Mouse (Mus musculus) bone marrow macrophage, adult 2 months (primary cell): ENCODE measurements around the gene Ttyh2. TPM values are rescaled to one million over a fixed set of nuclear protein-coding genes. Genes with fewer than 3 reads are reported as not detected.

Experiments
- H3K27ac ChIP-seq: 2 replicates; pipeline ENCODE4 v1.5.1; 2012; ENCODE audit warnings: low read depth, low read length; ENCODE audit not compliant: insufficient read depth
- H3K4me1 ChIP-seq: 2 replicates; pipeline ENCODE4 v1.6.1; 2012; ENCODE audit warnings: low read length; ENCODE audit not compliant: control insufficient read depth, insufficient read depth
- H3K4me3 ChIP-seq: 2 replicates; pipeline ENCODE4 v1.5.1; 2012; ENCODE audit warnings: mild to moderate bottlenecking, low read length, moderate library complexity; ENCODE audit not compliant: insufficient read depth
- CTCF ChIP-seq: IDR thresholded peaks from 2 replicates; pipeline ENCODE4 v1.5.1; 2012; ENCODE audit warnings: low read depth, mild to moderate bottlenecking, low read length, moderate library complexity
- POLR2A ChIP-seq: IDR thresholded peaks from 2 replicates; pipeline ENCODE4 v1.6.1; 2012; ENCODE audit warnings: mild to moderate bottlenecking, low read depth, low read length, borderline replicate concordance
- polyA plus RNA-seq: library from polyadenylated mRNA; stranded (reverse); fragments of >200 nt; gene quantifications from 2 replicates; pipeline ENCODE4 v1.2.4, GENCODE M21; 2012; ENCODE audit not compliant: missing spikeins, insufficient read depth, insufficient read length

Gene Ttyh2
- polyA plus RNA-seq, 1 experiment: 37.5 TPM

- Histone ChIP-seq H3K4me3 (no peak overlapping the region), H3K4me1 (no peaks in the 10 kb centered on the region), H3K27ac (no peak overlapping the region)
- no peak for TF ChIP-seq POLR2A
- no peak for TF ChIP-seq CTCF
Measured at GRCm38 (mm10) chr11:114702311-114702995, 27.2 kb downstream of the Ttyh2 start.

- H3K27ac ChIP-seq: no peak overlapping the region
- TF ChIP-seq POLR2A: no peak
- no peak overlapping the region for H3K4me3 ChIP-seq
- H3K4me1 ChIP-seq: no peaks in the 10 kb centered on the region
Measured at GRCm38 (mm10) chr11:114702996-114703361, 27.7 kb downstream of the Ttyh2 start.

- Histone ChIP-seq H3K4me3 (no peak overlapping the region), H3K4me1 (no peaks in the 10 kb centered on the region), H3K27ac (no peak overlapping the region)
- TF ChIP-seq CTCF (no peak), POLR2A (no peak)
Measured at GRCm38 (mm10) chr11:114704071-114704913, 29.1 kb downstream of the Ttyh2 start.

- Histone ChIP-seq H3K27ac (no peak overlapping the region), H3K4me3 (no peak overlapping the region), H3K4me1 (no peaks in the 10 kb centered on the region)
- TF ChIP-seq CTCF (no peak), POLR2A (no peak)
Measured at GRCm38 (mm10) chr11:114706358-114706757, 31.1 kb downstream of the Ttyh2 start.

- H3K4me1 ChIP-seq: no peaks in the 10 kb centered on the region
- TF ChIP-seq POLR2A (no peak), CTCF (no peak)
- H3K4me3 ChIP-seq: no peak overlapping the region
- no peak overlapping the region for H3K27ac ChIP-seq
Measured at GRCm38 (mm10) chr11:114711393-114711792, 36.2 kb downstream of the Ttyh2 start.

- Histone ChIP-seq H3K27ac (no peak overlapping the region), H3K4me1 (no peaks in the 10 kb centered on the region), H3K4me3 (no peak overlapping the region)
- no peak for TF ChIP-seq CTCF
- no peak for TF ChIP-seq POLR2A
Measured at GRCm38 (mm10) chr11:114711861-114712260, 36.6 kb downstream of the Ttyh2 start.

GRCm38 (mm10) chr11:114714526-114714925, 39.3 kb downstream of the Ttyh2 start:
- H3K27ac ChIP-seq: no peak overlapping the region
- H3K4me3 ChIP-seq: no peak overlapping the region
- no peaks in the 10 kb centered on the region for H3K4me1 ChIP-seq
- TF ChIP-seq CTCF (no peak), POLR2A (no peak)

- H3K27ac ChIP-seq: no peak overlapping the region
- H3K4me1 ChIP-seq: no peaks in the 10 kb centered on the region
- no peak for TF ChIP-seq CTCF
- no peak for TF ChIP-seq POLR2A
- no peak overlapping the region for H3K4me3 ChIP-seq
Measured at GRCm38 (mm10) chr11:114715531-114715930, 40.3 kb downstream of the Ttyh2 start.

- Histone ChIP-seq H3K4me1 (peaks cover 26% of the 10 kb centered on the region), H3K4me3 (no peak overlapping the region), H3K27ac (no peak overlapping the region)
- no peak for TF ChIP-seq POLR2A
- no peak for TF ChIP-seq CTCF
Measured at GRCm38 (mm10) chr11:114720535-114720934, 45.3 kb downstream of the Ttyh2 start.

- no peak for TF ChIP-seq POLR2A
- no peak for TF ChIP-seq CTCF
- no peak overlapping the region for H3K4me3 ChIP-seq
- H3K4me1 ChIP-seq: peaks cover 31% of the 10 kb centered on the region
- H3K27ac ChIP-seq: peak overlapping the region; percentile 1; the same call in 1 of the 2 replicates
Measured at GRCm38 (mm10) chr11:114722438-114722837, 47.2 kb downstream of the Ttyh2 start.

GRCm38 (mm10) chr11:114723030-114723429, 47.8 kb downstream of the Ttyh2 start:
- TF ChIP-seq CTCF (no peak), POLR2A (no peak)
- Histone ChIP-seq H3K4me3 (no peak overlapping the region), H3K4me1 (peaks cover 34% of the 10 kb centered on the region), H3K27ac (peak overlapping the region; percentile 41)
